Mouse (Mus musculus) heart, embryonic 14.5 days (tissue): ENCODE results near the gene Fcgbp. TPM values are rescaled to one million over a fixed set of nuclear protein-coding genes. Genes with fewer than 3 reads are reported as not detected.
A peak's percentile ranks its signal among the peaks of the same experiment; 100 is the strongest.
"Not testable (repeated sequence)": the region's sequence is repeated elsewhere in the genome, so short reads cannot be mapped to it uniquely, and the experiment has no call there.

Source experiments
- ATAC-seq: fragments of 200-750 bp; cut with Nextera tagmentation; 2 replicates; pipeline ENCODE4 v1.8.0; 2017; ENCODE audit warnings: low read depth, moderate TSS enrichment; ENCODE audit not compliant: insufficient number of reproducible peaks, insufficient read depth, low FRiP score
- H3K27ac ChIP-seq, 2 experiments: fragments of 200-500 bp in 1 of 2; fragments of 300-500 bp in 1 of 2; sonication (generic) in 1 of 2; replicated peaks in 1 of 2; 2 replicates each; pipeline ENCODE4 v1.5.1; 2012 to 2014; ENCODE audit warnings: low read depth in 2 of 2, low read length in 2 of 2, control low read depth in 1 of 2, mild to moderate bottlenecking in 1 of 2, mixed read lengths in 1 of 2; ENCODE audit not compliant: control insufficient read depth in 1 of 2, insufficient read depth in 1 of 2
- H3K27me3 ChIP-seq: fragments of 300-500 bp; sonication (generic); 2 replicates; pipeline ENCODE4 v1.6.1; 2014; ENCODE audit warnings: mild to moderate bottlenecking, low read length, control low read depth; ENCODE audit not compliant: control insufficient read depth, insufficient read depth
- H3K36me3 ChIP-seq: fragments of 300-500 bp; sonication (generic); 2 replicates; pipeline ENCODE4 v1.6.1; 2014; ENCODE audit warnings: mild to moderate bottlenecking, control low read depth, low read length, mixed read lengths; ENCODE audit not compliant: control insufficient read depth, insufficient read depth
- H3K4me1 ChIP-seq, 2 experiments: fragments of 200-500 bp in 1 of 2; fragments of 300-500 bp in 1 of 2; sonication (generic) in 1 of 2; 2 replicates each; pipeline ENCODE4 v1.6.1; 2012 to 2014; ENCODE audit warnings: low read length in 2 of 2, control low read depth in 1 of 2, mixed read lengths in 1 of 2; ENCODE audit not compliant: control insufficient read depth in 2 of 2, insufficient read depth in 2 of 2
- H3K4me2 ChIP-seq: fragments of 300-500 bp; sonication (generic); 2 replicates; pipeline ENCODE4 v1.6.1; 2014; ENCODE audit warnings: mild to moderate bottlenecking, low read length
- H3K4me3 ChIP-seq, 2 experiments: fragments of 200-500 bp in 1 of 2; fragments of 300-500 bp in 1 of 2; sonication (generic) in 1 of 2; 2 replicates each; pipeline ENCODE4 v1.5.1; 2012 to 2014; ENCODE audit warnings: low read length in 2 of 2, mild to moderate bottlenecking in 2 of 2, control low read depth in 1 of 2, low read depth in 1 of 2, moderate library complexity in 1 of 2; ENCODE audit not compliant: control insufficient read depth in 1 of 2, insufficient read depth in 1 of 2
- H3K9ac ChIP-seq: fragments of 300-500 bp; sonication (generic); 2 replicates; pipeline ENCODE4 v1.6.1; 2014; ENCODE audit warnings: mild to moderate bottlenecking, low read length
- H3K9me3 ChIP-seq: fragments of 300-500 bp; sonication (generic); 2 replicates; pipeline ENCODE4 v1.6.1; 2016; ENCODE audit warnings: low read length, control low read depth; ENCODE audit not compliant: control insufficient read depth
- WGBS: fragments of 180-500 bp; shearing (Covaris S2); extraction: QIAGEN DNeasy Blood & Tissue Kit; methylation state at CpG from one replicate; pipeline ENCODE4 v1.1.7; 2014; 5-methylcytosine and 5-hydroxymethylcytosine counted together
- polyA plus RNA-seq: library from polyadenylated mRNA; unstranded; fragments of >200 nt; fragmentation: Nextera tagmentation; extraction: Ambion mirVana; gene quantifications from 2 replicates; pipeline ENCODE4 v1.2.1, GENCODE M21; 2014

Gene Fcgbp
- polyA plus RNA-seq, 1 experiment from 2014 or later = not detected

DNA sequence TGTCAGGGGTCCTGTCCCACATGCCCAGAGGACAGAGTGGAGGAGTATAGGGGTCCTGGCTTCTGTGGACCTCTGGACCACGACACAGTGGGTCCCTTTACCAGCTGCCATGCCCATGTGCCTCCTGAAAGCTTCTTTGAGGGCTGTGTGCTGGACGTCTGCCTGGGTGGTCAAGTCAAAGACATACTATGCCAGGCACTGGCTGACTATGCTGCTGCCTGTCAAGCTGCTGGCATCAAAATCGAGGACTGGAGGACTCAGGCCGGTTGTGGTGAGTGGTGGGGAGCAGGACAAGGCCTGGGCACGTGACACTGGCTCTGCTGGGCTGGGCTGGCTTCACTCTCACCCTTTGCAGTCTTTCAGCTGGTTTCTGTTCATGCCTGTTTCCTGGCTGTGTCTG is 82.6 kb downstream of the Fcgbp start:
- WGBS = 29% methylated on average over 5 of the region's 5 CpGs
- H3K4me2 ChIP-seq, ATAC-seq, H3K36me3 ChIP-seq, H3K27me3 ChIP-seq, H3K4me1 ChIP-seq, H3K4me3 ChIP-seq, H3K9ac ChIP-seq, H3K9me3 ChIP-seq, H3K27ac ChIP-seq: not testable (repeated sequence)

DNA sequence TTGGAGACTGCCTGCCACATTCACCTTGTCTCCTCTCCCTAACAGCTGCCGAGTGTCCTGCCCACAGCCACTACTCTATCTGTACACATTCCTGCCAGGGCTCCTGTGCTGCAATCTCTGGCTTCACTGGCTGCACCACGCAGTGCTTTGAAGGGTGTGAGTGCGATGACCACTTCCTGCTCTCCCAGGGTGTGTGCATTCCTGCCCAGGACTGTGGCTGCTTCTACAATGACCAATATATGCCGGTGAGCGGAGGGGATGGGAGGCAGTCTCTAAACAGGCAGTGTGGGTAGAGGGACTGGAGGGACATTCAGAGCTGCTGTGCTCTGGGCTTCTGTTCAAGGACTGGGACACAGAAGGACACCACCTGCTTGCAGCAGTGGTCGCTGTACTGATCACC is 88.3 kb downstream of the Fcgbp start:
- Histone ChIP-seq H3K9me3 (no peaks in the 10 kb centered on the region), H3K27me3 (no peaks in the 10 kb centered on the region), H3K9ac (no peak overlapping the region; the same call in 1 of the 2 replicates), H3K4me2 (no peak overlapping the region), H3K4me3 (no peak overlapping the region), H3K4me1 (no peaks in the 10 kb centered on the region), H3K36me3 (no peaks in the 10 kb centered on the region), H3K27ac (no peak overlapping the region)
- 25% methylated on average over 6 of the region's 6 CpGs for WGBS
- ATAC-seq = no peak

DNA sequence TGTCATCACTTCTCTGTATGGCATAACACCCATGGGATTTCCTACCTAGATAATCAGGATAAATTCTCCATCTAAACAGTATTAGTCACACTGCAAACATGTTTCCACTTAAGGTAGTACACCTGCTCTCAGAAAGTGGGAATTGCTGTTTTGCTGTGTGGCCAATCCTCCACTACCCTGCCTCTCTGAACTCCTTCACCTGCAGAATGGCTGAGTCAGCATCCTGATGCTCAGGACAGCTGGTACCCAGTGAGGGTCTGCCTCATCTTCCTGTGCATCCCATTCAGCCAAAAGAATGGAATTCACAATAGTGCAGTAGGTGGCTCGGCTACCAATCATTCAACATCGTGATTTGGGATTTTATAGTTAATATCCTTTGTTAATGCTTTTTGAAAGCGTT is 88.9 kb downstream of the Fcgbp start:
- 70% methylated on average over 3 of the region's 3 CpGs for WGBS
- Histone ChIP-seq H3K9me3 (no peaks in the 10 kb centered on the region), H3K4me2 (no peak overlapping the region), H3K9ac (no peak overlapping the region), H3K4me3 (no peak overlapping the region), H3K4me1 (no peaks in the 10 kb centered on the region), H3K36me3 (no peaks in the 10 kb centered on the region), H3K27me3 (no peaks in the 10 kb centered on the region), H3K27ac (no peak overlapping the region)
- ATAC-seq = no peak

DNA sequence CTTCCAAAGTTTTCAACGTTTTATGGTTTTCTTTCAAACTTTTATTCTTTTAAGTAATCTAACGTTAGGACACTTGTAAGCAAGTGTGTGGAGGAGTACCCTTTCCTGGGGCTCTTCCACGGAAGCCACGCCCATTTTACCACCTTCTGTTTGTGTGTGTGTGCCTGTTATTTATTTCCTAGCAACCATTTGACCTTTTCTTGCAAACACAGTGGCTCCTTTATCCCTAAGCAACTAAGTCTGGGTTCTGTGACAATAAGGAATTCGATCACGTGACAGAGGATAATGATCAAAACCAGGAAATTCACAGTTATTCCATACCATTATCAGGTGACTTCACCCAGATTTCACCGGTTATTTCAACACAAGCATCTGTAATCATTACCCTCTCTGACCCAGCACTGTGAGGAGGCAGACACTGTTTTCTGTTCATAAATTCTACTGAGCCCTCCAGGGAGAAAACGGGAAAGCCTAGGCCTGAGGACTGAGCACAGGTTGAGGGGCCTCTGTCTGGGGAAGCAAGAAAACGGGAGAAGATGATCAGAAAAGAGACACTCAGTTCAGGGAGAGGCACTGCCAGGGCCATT is 90.2 kb downstream of the Fcgbp start:
- H3K36me3 ChIP-seq = no peaks in the 10 kb centered on the region
- no peaks in the 10 kb centered on the region for H3K4me1 ChIP-seq
- H3K27me3 ChIP-seq = no peaks in the 10 kb centered on the region
- no peak for ATAC-seq
- H3K4me3 ChIP-seq = no peak overlapping the region
- H3K27ac ChIP-seq = no peak overlapping the region
- no peak overlapping the region for H3K9ac ChIP-seq
- peaks cover 4% of the 10 kb centered on the region; the same call in 1 of the 2 replicates for H3K9me3 ChIP-seq
- WGBS = 55% methylated on average over 9 of the region's 9 CpGs
- H3K4me2 ChIP-seq = no peak overlapping the region

DNA sequence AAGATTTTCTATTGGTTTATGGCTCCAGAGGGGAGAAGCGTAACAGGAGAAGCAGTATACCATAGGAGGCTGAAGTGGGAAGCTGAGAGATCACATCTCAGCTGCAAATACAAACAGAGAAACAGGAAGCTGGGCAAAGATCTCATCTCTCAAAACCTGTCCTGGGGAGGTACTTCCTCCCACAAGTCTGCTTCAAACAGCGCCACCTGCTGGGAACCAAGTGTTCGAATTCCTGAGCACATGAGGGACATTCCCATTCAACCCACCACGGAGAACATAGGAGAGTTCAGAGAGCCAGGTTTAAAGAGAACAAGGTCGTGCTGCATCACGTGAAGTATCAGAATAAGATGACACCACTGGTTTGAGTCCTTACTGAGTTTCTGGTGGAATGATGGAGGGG is 94.4 kb downstream of the Fcgbp start:
- peaks cover 4% of the 10 kb centered on the region; the same call in 1 of the 2 replicates for H3K9me3 ChIP-seq
- no peak overlapping the region for H3K9ac ChIP-seq
- H3K4me1 ChIP-seq = peaks cover 0 to 11% of the 10 kb centered on the region in 2 experiments; a peak in 3 of 4 replicates
- no peaks in the 10 kb centered on the region for H3K36me3 ChIP-seq
- no peak overlapping the region for H3K27ac ChIP-seq
- H3K27me3 ChIP-seq = no peaks in the 10 kb centered on the region
- ATAC-seq = no peak
- H3K4me3 ChIP-seq = no peak overlapping the region
- H3K4me2 ChIP-seq = no peak overlapping the region
- 74% methylated on average over 6 of the region's 6 CpGs for WGBS

DNA sequence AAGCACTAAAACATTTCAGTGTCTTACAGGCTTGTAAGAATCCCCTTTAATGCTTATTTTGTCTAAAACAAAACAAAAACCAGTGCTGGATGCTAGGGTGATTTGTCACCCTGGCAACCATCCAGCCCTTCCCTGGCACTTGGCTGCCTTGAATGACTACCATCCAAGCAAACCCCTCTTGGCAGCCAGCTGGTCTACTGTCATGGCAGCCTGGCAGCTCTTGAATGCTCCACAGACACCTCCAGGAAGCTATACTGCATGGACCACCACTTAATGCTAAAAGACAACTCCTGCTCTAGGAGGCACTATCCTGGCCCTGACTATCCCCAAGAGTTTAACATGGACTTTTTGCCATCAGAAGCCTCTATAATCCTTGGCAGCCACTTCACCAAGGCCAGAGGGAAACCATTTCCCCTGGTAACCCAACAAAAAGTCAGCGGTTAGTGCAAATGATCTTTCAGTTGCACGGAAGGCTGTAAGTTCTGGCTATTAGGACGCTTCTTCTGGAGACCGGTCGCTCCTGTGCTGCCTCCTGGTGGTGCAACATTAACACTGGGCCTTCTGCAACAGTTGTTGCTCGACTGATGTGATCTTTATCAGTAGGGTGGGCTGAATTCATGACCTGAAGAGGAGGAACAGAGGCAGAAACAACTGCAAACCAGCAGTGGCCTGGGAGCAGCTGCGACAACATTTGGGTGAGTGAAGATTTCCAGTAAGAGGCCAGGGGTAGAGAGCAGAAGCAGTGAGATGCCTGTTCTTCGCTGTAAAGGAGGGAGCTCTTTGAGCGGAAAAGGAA is 97.5 kb downstream of the Fcgbp start:
- Histone ChIP-seq H3K9me3 (peaks cover 4% of the 10 kb centered on the region; the same call in 1 of the 2 replicates), H3K27ac (peak overlapping the region; percentile 35 to 90; a peak in 3 of 4 replicates), H3K4me1 (peaks cover 7 to 27% of the 10 kb centered on the region in 2 experiments), H3K4me3 (peak overlapping the region; percentile 83 to 84), H3K27me3 (no peaks in the 10 kb centered on the region), H3K9ac (peak overlapping the region; percentile 87), H3K4me2 (peak overlapping the region; percentile 73), H3K36me3 (no peaks in the 10 kb centered on the region)
- 12% methylated on average over 9 of the region's 9 CpGs for WGBS
- no peak for ATAC-seq

DNA sequence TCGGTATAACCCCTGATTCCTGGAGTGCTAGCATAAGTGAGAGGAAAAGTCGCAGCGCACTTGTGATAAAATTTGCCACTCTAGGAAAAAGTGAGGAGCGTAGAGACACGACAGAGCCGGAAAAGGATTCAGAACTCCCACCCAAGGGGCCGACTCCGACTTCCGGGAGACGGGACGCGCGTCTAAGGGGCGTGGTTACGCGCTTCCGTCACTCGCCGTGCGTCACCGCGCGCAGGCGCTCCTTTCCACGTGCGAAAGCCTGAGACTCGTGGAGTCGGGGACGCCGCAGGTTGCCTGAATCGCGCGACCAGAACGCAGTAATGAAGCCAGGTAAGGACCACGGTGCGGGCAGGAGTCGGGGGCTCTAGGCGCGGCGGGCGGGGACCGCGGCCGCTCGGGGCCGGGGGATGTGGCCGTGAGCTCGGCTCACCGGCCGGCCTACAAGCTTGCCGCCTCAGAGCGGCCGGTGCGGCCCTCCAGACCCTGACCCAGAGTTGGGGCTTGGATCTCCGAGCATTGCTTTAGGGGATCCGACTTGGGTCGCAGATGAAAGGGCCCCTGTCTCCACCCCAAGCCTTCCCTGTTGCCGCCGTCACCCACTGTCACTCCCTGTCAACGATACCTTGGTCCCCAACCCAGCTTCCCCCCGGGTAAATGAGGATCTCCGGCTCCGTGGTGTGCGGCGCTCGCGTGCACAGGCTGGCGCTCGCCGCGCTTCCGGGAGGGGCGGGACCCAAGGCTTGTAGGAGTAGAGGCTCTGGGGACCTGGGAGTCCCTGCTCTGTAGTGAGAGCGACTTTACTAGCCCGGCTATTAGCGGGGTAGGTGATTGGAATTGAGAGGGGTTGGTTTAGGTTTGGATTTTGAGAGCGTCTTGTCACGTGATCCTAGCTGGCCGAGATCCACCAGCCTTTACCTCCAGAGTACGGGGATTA is 98.7 kb downstream of the Fcgbp start, which contains the start of gene Fbl:
Gene Fbl (plus strand): TSS at position 222 of the 934 bp plus-strand sequence.
- Histone ChIP-seq H3K4me2 (peak within 1 kb of the TSS; percentile 73), H3K27me3 (no peaks in the 10 kb centered on the region), H3K36me3 (peaks cover 2% of the 10 kb centered on the region), H3K4me1 (peaks cover 7 to 27% of the 10 kb centered on the region in 2 experiments), H3K9ac (peak within 1 kb of the TSS; percentile 87), H3K4me3 (peak within 1 kb of the TSS; percentile 83 to 84), H3K27ac (peak within 1 kb of the TSS; percentile 73 to 90), H3K9me3 (peaks cover 4% of the 10 kb centered on the region; the same call in 1 of the 2 replicates)
- ATAC-seq = peak; percentile 88
- under 1% methylated on average over 80 of the region's 80 CpGs for WGBS
